Mouse (Mus musculus) liver, embryonic 13.5 days (tissue): ENCODE data around the gene Cnksr3. TPM values are rescaled to one million over a fixed set of nuclear protein-coding genes. Genes with fewer than 3 reads are reported as not detected.
A peak's percentile ranks its signal among the peaks of the same experiment; 100 is the strongest.

Experiments
- ATAC-seq: fragments of 200-750 bp; cut with Nextera tagmentation; 2 replicates; pipeline ENCODE4 v1.8.0; 2017; ENCODE audit warnings: low read depth, mild to moderate bottlenecking, moderate number of reproducible peaks, moderate library complexity
- DNase-seq: peaks from one replicate; pipeline ENCODE4 v3.0.0; 2022
- H3K27ac ChIP-seq: fragments of 300-500 bp; sonication (generic); 2 replicates; pipeline ENCODE4 v1.5.1; 2015; ENCODE audit warnings: moderate library complexity, mild to moderate bottlenecking, inconsistent platforms
- H3K27me3 ChIP-seq: fragments of 300-500 bp; sonication (generic); 2 replicates; pipeline ENCODE4 v1.6.1; 2015; ENCODE audit warnings: mild to moderate bottlenecking, inconsistent platforms
- H3K36me3 ChIP-seq: fragments of 300-500 bp; sonication (generic); 2 replicates; pipeline ENCODE4 v1.6.1; 2015; ENCODE audit warnings: mild to moderate bottlenecking, inconsistent platforms
- H3K4me1 ChIP-seq: fragments of 300-500 bp; sonication (generic); replicated peaks from 2 replicates; pipeline ENCODE4 v1.6.1; 2015; ENCODE audit warnings: inconsistent platforms
- H3K4me2 ChIP-seq: fragments of 300-500 bp; sonication (generic); 2 replicates; pipeline ENCODE4 v1.6.1; 2015; ENCODE audit warnings: inconsistent platforms, mild to moderate bottlenecking, moderate library complexity
- H3K4me3 ChIP-seq: fragments of 300-500 bp; sonication (generic); replicated peaks from 2 replicates; pipeline ENCODE4 v1.5.1; 2015; ENCODE audit warnings: mild to moderate bottlenecking, inconsistent platforms
- H3K9ac ChIP-seq: fragments of 300-500 bp; sonication (generic); 2 replicates; pipeline ENCODE4 v1.6.1; 2015; ENCODE audit warnings: mild to moderate bottlenecking, inconsistent platforms
- H3K9me3 ChIP-seq: fragments of 300-500 bp; sonication (generic); replicated peaks from 2 replicates; pipeline ENCODE4 v1.6.1; 2016; ENCODE audit warnings: inconsistent platforms
- WGBS: fragments of 180-500 bp; shearing (Covaris S2); methylation state at CpG from one replicate; pipeline ENCODE4 v1.1.7; 2015; ENCODE audit not compliant: insufficient replicate concordance; 5-methylcytosine and 5-hydroxymethylcytosine counted together
- polyA plus RNA-seq: library from polyadenylated mRNA; unstranded; fragments of >200 nt; fragmentation: Nextera tagmentation; extraction: Ambion mirVana; gene quantifications from 2 replicates; pipeline ENCODE4 v1.2.1, GENCODE M21; 2015

Gene Cnksr3
- polyA plus RNA-seq, 1 experiment from 2014 or later, result 3.1 TPM

- H3K9me3 ChIP-seq, result no peaks in the 10 kb centered on the region
- H3K4me1 ChIP-seq, result no peaks in the 10 kb centered on the region; the same call in 1 of the 2 replicates
- no peaks in the 10 kb centered on the region for H3K27me3 ChIP-seq
- no peak overlapping the region for H3K9ac ChIP-seq
- WGBS, result 70% methylated on average over 13 of the region's 13 CpGs
- H3K4me3 ChIP-seq, result no peak overlapping the region
- ATAC-seq (no peak), DNase-seq (no peak)
- no peaks in the 10 kb centered on the region for H3K36me3 ChIP-seq
- H3K4me2 ChIP-seq, result no peak overlapping the region
- H3K27ac ChIP-seq, result no peak overlapping the region
Measured at GRCm38 (mm10) chr10:7144081-7144783, 67.8 kb downstream of the Cnksr3 start.

DNA sequence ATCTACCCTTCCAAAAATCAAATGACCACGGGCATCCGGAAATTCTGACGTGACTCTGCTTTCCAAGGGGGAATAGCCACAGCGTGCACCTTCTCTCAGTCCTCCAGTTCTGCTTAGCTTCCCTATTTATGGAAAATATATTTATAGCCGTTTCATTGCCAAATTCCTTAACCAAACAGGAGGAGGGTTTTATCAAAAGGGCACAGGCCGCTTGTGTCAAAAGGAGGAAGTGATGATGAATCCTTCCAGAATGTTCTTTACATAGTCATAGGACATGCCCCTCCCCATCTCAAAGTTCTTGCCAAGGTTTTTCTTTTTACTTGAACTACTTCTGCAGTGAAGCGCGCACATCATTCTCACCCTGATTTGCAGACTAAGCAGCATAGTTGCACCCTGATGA lies 69.8 kb downstream of the Cnksr3 start:
- H3K9ac ChIP-seq, result no peak overlapping the region
- no peak overlapping the region for H3K27ac ChIP-seq
- H3K4me1 ChIP-seq, result no peaks in the 10 kb centered on the region; the same call in 1 of the 2 replicates
- WGBS, result 66% methylated on average over 8 of the region's 8 CpGs
- H3K9me3 ChIP-seq, result no peaks in the 10 kb centered on the region
- DNase-seq (no peak), ATAC-seq (no peak)
- no peaks in the 10 kb centered on the region for H3K27me3 ChIP-seq
- no peaks in the 10 kb centered on the region for H3K36me3 ChIP-seq
- H3K4me2 ChIP-seq, result no peak overlapping the region
- no peak overlapping the region for H3K4me3 ChIP-seq

- no peak overlapping the region for H3K4me3 ChIP-seq
- no peaks in the 10 kb centered on the region for H3K9me3 ChIP-seq
- no peaks in the 10 kb centered on the region; the same call in 1 of the 2 replicates for H3K4me1 ChIP-seq
- no peak overlapping the region for H3K27ac ChIP-seq
- WGBS, result 49% methylated on average over 6 of the region's 6 CpGs
- H3K4me2 ChIP-seq, result no peak overlapping the region
- no peak overlapping the region for H3K9ac ChIP-seq
- H3K27me3 ChIP-seq, result no peaks in the 10 kb centered on the region
- no peaks in the 10 kb centered on the region for H3K36me3 ChIP-seq
- ATAC-seq (peak; percentile 58), DNase-seq (no peak)
Measured at GRCm38 (mm10) chr10:7140282-7140681, 71.8 kb downstream of the Cnksr3 start.

GRCm38 (mm10) chr10:7138049-7138448 lies 74.0 kb downstream of the Cnksr3 start:
- H3K9me3 ChIP-seq, result no peaks in the 10 kb centered on the region
- no peak overlapping the region for H3K4me2 ChIP-seq
- DNase-seq (no peak), ATAC-seq (no peak)
- no peak overlapping the region for H3K4me3 ChIP-seq
- no peak overlapping the region for H3K27ac ChIP-seq
- WGBS, result 85% methylated on average over 12 of the region's 12 CpGs
- peaks cover 10% of the 10 kb centered on the region; the same call in 1 of the 2 replicates for H3K36me3 ChIP-seq
- H3K9ac ChIP-seq, result no peak overlapping the region
- H3K4me1 ChIP-seq, result no peaks in the 10 kb centered on the region; the same call in 1 of the 2 replicates
- no peaks in the 10 kb centered on the region for H3K27me3 ChIP-seq

- Histone ChIP-seq H3K9ac (no peak overlapping the region), H3K27ac (no peak overlapping the region), H3K4me1 (no peaks in the 10 kb centered on the region; the same call in 1 of the 2 replicates), H3K4me3 (no peak overlapping the region), H3K9me3 (no peaks in the 10 kb centered on the region), H3K27me3 (no peaks in the 10 kb centered on the region), H3K4me2 (no peak overlapping the region), H3K36me3 (peaks cover 19% of the 10 kb centered on the region; the same call in 1 of the 2 replicates)
- DNase-seq (no peak), ATAC-seq (no peak)
- 70% methylated on average over 2 of the region's 2 CpGs for WGBS
Measured at GRCm38 (mm10) chr10:7135751-7136150, 76.3 kb downstream of the Cnksr3 start.

GRCm38 (mm10) chr10:7133005-7133404 lies 79.0 kb downstream of the Cnksr3 start:
- 74% methylated on average over 5 of the region's 5 CpGs for WGBS

GRCm38 (mm10) chr10:7131441-7131840 lies 80.6 kb downstream of the Cnksr3 start:
- H3K36me3 ChIP-seq, result peaks cover 38% of the 10 kb centered on the region
- 80% methylated on average over 3 of the region's 3 CpGs for WGBS
- ATAC-seq, result no peak

More at GRCm38 (mm10) chr10:7133005-7133404, 79.0 kb downstream of the Cnksr3 start:
- no peaks in the 10 kb centered on the region for H3K27me3 ChIP-seq
- no peak overlapping the region for H3K9ac ChIP-seq
- no peak overlapping the region for H3K27ac ChIP-seq
- no peak overlapping the region for H3K4me3 ChIP-seq
- H3K4me2 ChIP-seq, result no peak overlapping the region
- DNase-seq, result no peak
- H3K9me3 ChIP-seq, result no peaks in the 10 kb centered on the region
- peaks cover 27% of the 10 kb centered on the region for H3K36me3 ChIP-seq
- no peaks in the 10 kb centered on the region for H3K4me1 ChIP-seq
- ATAC-seq, result no peak

GRCm38 (mm10) chr10:7127828-7128227 lies 84.2 kb downstream of the Cnksr3 start:
- peaks cover 39% of the 10 kb centered on the region for H3K36me3 ChIP-seq
- H3K27ac ChIP-seq, result no peak overlapping the region
- H3K27me3 ChIP-seq, result no peaks in the 10 kb centered on the region
- no peak overlapping the region for H3K4me2 ChIP-seq
- no peaks in the 10 kb centered on the region for H3K9me3 ChIP-seq
- DNase-seq (no peak), ATAC-seq (no peak)
- no peak overlapping the region for H3K4me3 ChIP-seq
- no peak overlapping the region for H3K9ac ChIP-seq
- 80% methylated on average over 9 of the region's 9 CpGs for WGBS
- H3K4me1 ChIP-seq, result no peaks in the 10 kb centered on the region

More at GRCm38 (mm10) chr10:7131441-7131840, 80.6 kb downstream of the Cnksr3 start:
- no peak overlapping the region for H3K27ac ChIP-seq
- H3K4me1 ChIP-seq, result no peaks in the 10 kb centered on the region
- H3K4me3 ChIP-seq, result no peak overlapping the region
- no peak overlapping the region for H3K4me2 ChIP-seq
- no peak overlapping the region for H3K9ac ChIP-seq
- no peak for DNase-seq
- H3K27me3 ChIP-seq, result no peaks in the 10 kb centered on the region
- H3K9me3 ChIP-seq, result no peaks in the 10 kb centered on the region

- Histone ChIP-seq H3K9me3 (no peaks in the 10 kb centered on the region), H3K27ac (no peak overlapping the region), H3K36me3 (peaks cover 38% of the 10 kb centered on the region), H3K27me3 (no peaks in the 10 kb centered on the region), H3K9ac (no peak overlapping the region), H3K4me3 (no peak overlapping the region), H3K4me2 (no peak overlapping the region), H3K4me1 (no peaks in the 10 kb centered on the region)
- 82% methylated on average over 12 of the region's 12 CpGs for WGBS
- ATAC-seq (no peak), DNase-seq (no peak)
Measured at GRCm38 (mm10) chr10:7126882-7127281, 85.2 kb downstream of the Cnksr3 start.

- H3K27ac ChIP-seq, result no peak overlapping the region
- no peak overlapping the region for H3K4me3 ChIP-seq
- no peak overlapping the region for H3K9ac ChIP-seq
- H3K27me3 ChIP-seq, result no peaks in the 10 kb centered on the region
- H3K4me1 ChIP-seq, result no peaks in the 10 kb centered on the region
- no peak for DNase-seq
- H3K36me3 ChIP-seq, result peaks cover 37% of the 10 kb centered on the region
- no peak overlapping the region for H3K4me2 ChIP-seq
- WGBS, result 73% methylated on average over 7 of the region's 7 CpGs
- no peaks in the 10 kb centered on the region for H3K9me3 ChIP-seq
- no peak for ATAC-seq
Measured at GRCm38 (mm10) chr10:7126287-7126686, 85.8 kb downstream of the Cnksr3 start.

DNA sequence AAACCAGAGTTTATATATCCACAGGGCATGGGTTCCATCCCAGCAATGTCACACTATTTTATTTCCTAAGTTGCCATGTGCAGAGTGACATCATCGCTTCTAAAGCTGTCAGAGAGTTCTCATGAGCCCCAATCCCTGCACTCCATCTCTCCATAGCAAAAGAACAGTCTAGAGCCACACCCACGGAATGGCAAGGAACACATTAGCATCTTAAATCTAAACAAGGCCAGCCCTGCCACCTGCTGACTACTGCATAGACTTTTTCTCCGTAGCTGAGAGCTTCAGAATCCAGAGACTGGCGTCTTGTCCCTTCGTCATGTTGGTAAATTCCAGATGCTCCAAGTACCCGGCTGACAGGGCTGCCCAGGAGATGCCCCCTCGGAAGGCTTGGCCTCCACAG lies 87.0 kb downstream of the Cnksr3 start:
- 77% methylated on average over 7 of the region's 7 CpGs for WGBS
- ATAC-seq (no peak), DNase-seq (no peak)
- Histone ChIP-seq H3K36me3 (peaks cover 41% of the 10 kb centered on the region), H3K4me2 (no peak overlapping the region), H3K27ac (no peak overlapping the region), H3K9ac (no peak overlapping the region), H3K4me3 (no peak overlapping the region), H3K27me3 (no peaks in the 10 kb centered on the region), H3K9me3 (no peaks in the 10 kb centered on the region), H3K4me1 (no peaks in the 10 kb centered on the region)

GRCm38 (mm10) chr10:7122294-7122693 lies 89.7 kb downstream of the Cnksr3 start:
- H3K9me3 ChIP-seq, result no peaks in the 10 kb centered on the region
- no peak for DNase-seq
- no peak for ATAC-seq
- no peak overlapping the region for H3K4me2 ChIP-seq
- H3K27me3 ChIP-seq, result no peaks in the 10 kb centered on the region
- 83% methylated on average over 4 of the region's 4 CpGs for WGBS
- H3K4me3 ChIP-seq, result no peak overlapping the region
- H3K36me3 ChIP-seq, result peaks cover 42% of the 10 kb centered on the region
- no peak overlapping the region for H3K27ac ChIP-seq
- no peaks in the 10 kb centered on the region for H3K4me1 ChIP-seq
- H3K9ac ChIP-seq, result no peak overlapping the region
